Mouse (Mus musculus) lung, adult 2 months (tissue): ENCODE data around the gene Snrpb. TPM values are rescaled to one million over a fixed set of nuclear protein-coding genes. Genes with fewer than 3 reads are reported as not detected.

Experiments used
- DNase-seq: peaks from one replicate; pipeline ENCODE4 v3.0.0; 2022
- H3K4me1 ChIP-seq: fragments of 200-500 bp; 2 replicates; pipeline ENCODE4 v1.6.1; 2011; ENCODE audit warnings: low read length; ENCODE audit not compliant: control insufficient read depth, insufficient read depth
- H3K4me3 ChIP-seq: fragments of 200-500 bp; replicated peaks from 2 replicates; pipeline ENCODE3; 2011; ENCODE audit warnings: low read depth, mild to moderate bottlenecking, control low read depth, low read length; ENCODE audit errors: extremely low read depth
- CTCF ChIP-seq: fragments of 200-500 bp; IDR thresholded peaks from 2 replicates; pipeline ENCODE4 v1.5.1; 2011; ENCODE audit warnings: mild to moderate bottlenecking, low read length, control low read depth; ENCODE audit not compliant: insufficient read depth
- POLR2A ChIP-seq: fragments of 200-500 bp; IDR thresholded peaks from 2 replicates; pipeline ENCODE4 v1.6.1; 2011; ENCODE audit warnings: low read depth, mild to moderate bottlenecking, control low read depth, low read length, borderline replicate concordance; ENCODE audit errors: extremely low read depth
- WGBS: fragments of 180-500 bp; shearing (Covaris S2); methylation state at CpG from one replicate; pipeline ENCODE4 v1.1.7; 2018; 5-methylcytosine and 5-hydroxymethylcytosine counted together
- polyA plus RNA-seq: library from polyadenylated mRNA; depleted of rRNA; stranded (reverse); fragments of >200 nt; gene quantifications from 2 replicates; pipeline ENCODE4 v1.2.3, GENCODE M21; 2012

The Snrpb gene
- polyA plus RNA-seq, 1 experiment: 245 TPM

DNA sequence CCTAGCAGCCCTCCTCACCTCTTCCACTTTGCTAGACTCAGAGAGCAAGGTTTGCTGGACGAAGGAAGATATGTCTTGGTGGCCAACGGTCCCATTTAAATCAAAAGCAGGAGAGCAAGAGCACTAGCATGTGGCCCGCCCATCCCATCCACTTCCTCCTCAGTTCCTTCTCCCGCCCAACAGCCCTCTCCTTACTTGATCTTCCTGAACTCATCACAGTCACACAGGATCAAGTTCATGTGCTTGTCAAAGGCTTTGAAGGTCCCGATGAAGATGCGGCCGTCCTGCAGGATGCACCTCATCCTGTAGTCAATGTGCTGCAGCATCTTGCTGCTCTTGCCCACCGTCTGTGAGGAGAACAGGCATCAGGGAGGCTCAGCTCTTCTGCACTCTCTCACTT lies 2.4 kb downstream of the Snrpb start:
- Histone ChIP-seq H3K4me1 (peaks cover 8% of the 10 kb centered on the region), H3K4me3 (no peak overlapping the region)
- 35% methylated on average over 8 of the region's 8 CpGs for WGBS
- no peak for DNase-seq
- TF ChIP-seq POLR2A: no peak
- no peak for TF ChIP-seq CTCF

DNA sequence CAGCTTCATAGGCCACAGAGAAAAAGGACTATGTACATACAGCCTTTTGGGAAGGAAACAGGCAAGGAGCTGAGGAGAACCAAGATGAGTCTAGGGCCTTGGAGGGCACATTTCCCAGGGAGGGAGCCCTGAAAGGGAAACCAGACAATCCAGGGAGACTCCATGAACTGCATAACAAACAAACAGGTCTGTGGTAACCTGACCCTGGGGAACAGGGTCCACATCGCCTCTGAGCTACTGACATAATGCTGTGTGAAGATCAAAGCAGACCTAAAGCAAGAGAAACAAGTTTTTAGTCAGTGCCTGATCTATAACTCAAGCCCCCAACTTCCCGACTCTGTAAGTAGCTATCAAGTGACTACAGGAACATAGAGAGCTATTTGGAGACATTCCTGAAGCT lies 7.5 kb downstream of the Snrpb start:
- WGBS: 79% methylated on average over 2 of the region's 2 CpGs
- no peak for DNase-seq
- peaks cover under 1% of the 10 kb centered on the region for H3K4me1 ChIP-seq
- no peak overlapping the region for H3K4me3 ChIP-seq
- TF ChIP-seq POLR2A (no peak), CTCF (no peak)

DNA sequence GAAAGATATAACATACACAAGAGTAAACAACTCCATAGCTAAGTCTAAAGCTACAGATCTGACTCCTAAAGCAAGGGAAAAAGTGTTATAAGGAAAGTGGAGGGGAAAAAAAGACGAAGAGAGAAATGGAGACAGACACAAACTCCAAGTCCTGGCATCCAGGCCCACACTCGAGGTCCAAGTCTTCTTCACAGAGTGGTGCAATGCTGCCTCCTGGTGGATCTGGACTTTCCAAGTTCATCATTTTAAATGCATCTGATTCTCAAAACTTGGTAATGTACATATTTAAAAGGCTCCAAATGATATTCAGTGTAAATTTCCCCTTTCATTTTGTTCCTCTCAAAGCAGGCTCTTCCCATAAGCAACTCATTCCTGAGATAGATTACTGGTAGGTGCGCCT lies 11.3 kb downstream of the Snrpb start:
- no peaks in the 10 kb centered on the region for H3K4me1 ChIP-seq
- DNase-seq: no peak
- no peak overlapping the region for H3K4me3 ChIP-seq
- TF ChIP-seq POLR2A: no peak
- TF ChIP-seq CTCF: peak; percentile 71
- WGBS: 40% methylated on average over 3 of the region's 3 CpGs

DNA sequence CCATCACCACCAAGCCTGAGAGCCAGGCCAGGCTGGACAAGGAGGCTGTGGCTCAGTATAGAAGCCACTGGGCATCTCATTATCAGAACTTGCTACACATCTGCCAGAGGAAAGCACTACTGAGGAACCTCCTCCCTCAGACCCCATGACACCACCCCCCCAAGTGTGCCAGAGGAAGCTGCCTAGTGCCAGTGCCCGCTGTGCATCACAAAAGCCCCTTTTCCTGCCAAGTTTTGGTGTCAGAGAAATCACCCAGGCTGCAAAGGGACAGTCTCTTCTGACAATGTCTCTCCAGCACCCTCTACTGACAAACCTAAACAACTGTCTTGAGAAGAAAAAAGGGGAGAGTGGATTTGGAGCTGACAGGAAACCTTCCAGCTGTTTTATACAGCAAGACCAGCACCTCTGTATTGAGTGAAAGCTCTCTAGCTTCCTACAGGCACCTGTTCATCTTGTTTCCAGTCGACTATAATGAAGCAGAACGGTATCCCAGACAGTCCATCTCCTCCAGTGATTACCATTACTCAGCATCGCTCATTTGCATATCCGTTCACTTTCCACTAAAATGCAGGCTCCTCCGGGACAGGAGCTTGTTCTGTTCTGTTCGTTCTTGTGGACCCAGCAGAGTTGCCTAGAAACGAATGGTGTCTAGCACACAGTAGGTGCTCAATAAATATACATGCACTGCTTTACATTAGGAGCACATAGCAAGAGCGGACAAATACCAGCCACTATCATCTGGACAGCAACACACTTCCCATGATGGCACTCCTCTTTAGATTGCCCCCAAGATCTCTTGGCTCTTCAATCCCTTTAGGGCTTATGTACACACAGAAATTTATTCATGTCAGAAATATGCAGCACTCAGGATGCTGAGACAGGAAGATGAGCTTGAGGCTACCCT lies 12.6 kb downstream of the Snrpb start:
- no peak overlapping the region for H3K4me3 ChIP-seq
- DNase-seq: no peak
- WGBS: 67% methylated on average over 9 of the region's 9 CpGs
- H3K4me1 ChIP-seq: no peaks in the 10 kb centered on the region
- TF ChIP-seq POLR2A: no peak
- TF ChIP-seq CTCF: 0 out of 2 replicates have a peak, but pooled peaks have one; percentile 10

- 72% methylated on average over 5 of the region's 5 CpGs for WGBS
- TF ChIP-seq POLR2A: no peak
- TF ChIP-seq CTCF: no peak
These were observed 16.5 kb downstream of the Snrpb start for GRCm38 (mm10) chr2:130162701-130163100.

DNA sequence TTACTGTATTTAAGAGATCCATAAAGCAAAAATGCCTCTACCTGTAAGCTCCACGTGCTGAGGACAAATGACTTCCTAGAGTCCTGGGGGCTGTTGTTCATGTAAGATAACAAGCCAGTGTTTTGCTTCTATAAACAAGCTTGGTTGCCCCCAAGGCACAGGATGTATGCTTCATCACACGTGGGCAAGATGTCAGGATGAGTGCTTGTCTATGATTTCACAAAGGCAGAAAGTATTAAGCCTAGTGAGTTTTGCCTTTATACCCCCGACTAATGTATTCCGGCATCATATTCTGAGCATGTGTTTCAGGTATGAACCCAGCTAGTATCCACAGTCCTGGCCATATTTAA lies 21.1 kb downstream of the Snrpb start:
- WGBS: 48% methylated on average over 4 of the region's 4 CpGs

More at GRCm38 (mm10) chr2:130162701-130163100, 16.5 kb downstream of the Snrpb start:
- Histone ChIP-seq H3K4me3 (no peak overlapping the region), H3K4me1 (no peaks in the 10 kb centered on the region)
- no peak for DNase-seq

GRCm38 (mm10) chr2:130157231-130158087 lies 21.7 kb downstream of the Snrpb start:
- no peak for DNase-seq
- TF ChIP-seq CTCF (no peak), POLR2A (no peak)
- Histone ChIP-seq H3K4me1 (no peaks in the 10 kb centered on the region), H3K4me3 (no peak overlapping the region)
- 69% methylated on average over 14 of the region's 14 CpGs for WGBS

More for the DNA sequence above, 21.1 kb downstream of the Snrpb start:
- H3K4me1 ChIP-seq: no peaks in the 10 kb centered on the region
- no peak for DNase-seq
- no peak overlapping the region for H3K4me3 ChIP-seq
- TF ChIP-seq POLR2A (no peak), CTCF (no peak)

- DNase-seq: no peak
- no peak overlapping the region for H3K4me3 ChIP-seq
- TF ChIP-seq POLR2A (no peak), CTCF (no peak)
These were observed 23.4 kb downstream of the Snrpb start for GRCm38 (mm10) chr2:130155851-130156250.

DNA sequence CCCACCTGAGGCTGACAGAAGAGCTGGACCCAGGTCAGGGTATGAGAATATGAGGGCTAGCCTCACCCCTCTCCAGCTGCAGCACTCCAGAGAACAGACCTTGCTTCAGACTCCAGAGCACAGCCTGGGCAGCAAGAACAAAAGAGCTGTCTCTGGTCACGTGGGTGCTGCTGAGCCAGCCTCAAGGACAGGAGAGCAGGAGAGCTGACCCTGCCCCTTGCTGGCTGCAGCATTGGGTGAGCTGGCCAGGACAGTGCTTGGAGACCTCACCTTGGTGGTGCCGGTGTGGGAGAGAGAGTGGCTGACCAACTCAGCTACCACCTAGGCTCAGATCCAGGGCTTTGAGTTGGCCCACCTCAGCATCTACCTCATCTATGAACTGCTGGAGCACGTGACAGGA lies 24.0 kb downstream of the Snrpb start:
- no peaks in the 10 kb centered on the region for H3K4me1 ChIP-seq
- no peak for TF ChIP-seq POLR2A
- no peak for TF ChIP-seq CTCF

More at GRCm38 (mm10) chr2:130155851-130156250, 23.4 kb downstream of the Snrpb start:
- H3K4me1 ChIP-seq: no peaks in the 10 kb centered on the region

More for the DNA sequence above, 24.0 kb downstream of the Snrpb start:
- WGBS: 90% methylated on average over 3 of the region's 3 CpGs
- DNase-seq: no peak
- no peak overlapping the region for H3K4me3 ChIP-seq
